Mouse (Mus musculus) stomach, embryonic 16.5 days (tissue): ENCODE measurements at regions not wholly inside any gene's neighbourhood (a gene's known extent, or its start where the extent isn't known, plus 50 kb on each side); places are given as distances from the start of the nearest gene placed in this dataset.

Experiments
- ATAC-seq: fragments of 200-750 bp; cut with Nextera tagmentation; 2 replicates; pipeline ENCODE4 v1.8.0; 2017; ENCODE audit warnings: moderate number of reproducible peaks, moderate TSS enrichment; ENCODE audit not compliant: insufficient read depth, low FRiP score
- H3K27ac ChIP-seq: fragments of 300-500 bp; sonication (generic); 2 replicates; pipeline ENCODE4 v1.5.1; 2014; ENCODE audit warnings: low read length
- H3K27me3 ChIP-seq: fragments of 300-500 bp; sonication (generic); 2 replicates; pipeline ENCODE4 v1.6.1; 2014; ENCODE audit warnings: low read length, control low read depth, mixed read lengths; ENCODE audit not compliant: control insufficient read depth, insufficient read depth
- H3K36me3 ChIP-seq: fragments of 300-500 bp; sonication (generic); 2 replicates; pipeline ENCODE4 v1.6.1; 2014; ENCODE audit warnings: low read length; ENCODE audit not compliant: control insufficient read depth, insufficient read depth
- H3K4me1 ChIP-seq: fragments of 300-500 bp; sonication (generic); 2 replicates; pipeline ENCODE4 v1.6.1; 2014; ENCODE audit warnings: low read length, control low read depth, mixed read lengths; ENCODE audit not compliant: control insufficient read depth, insufficient read depth
- H3K4me2 ChIP-seq: fragments of 300-500 bp; sonication (generic); 2 replicates; pipeline ENCODE4 v1.6.1; 2014; ENCODE audit warnings: low read depth, low read length, mixed read lengths
- H3K4me3 ChIP-seq: fragments of 300-500 bp; sonication (generic); replicated peaks from 2 replicates; pipeline ENCODE4 v1.5.1; 2014; ENCODE audit warnings: mild to moderate bottlenecking, low read length
- H3K9ac ChIP-seq: fragments of 300-500 bp; sonication (generic); 2 replicates; pipeline ENCODE4 v1.6.1; 2014; ENCODE audit warnings: low read length
- H3K9me3 ChIP-seq: fragments of 300-500 bp; sonication (generic); replicated peaks from 2 replicates; pipeline ENCODE4 v1.6.1; 2016; ENCODE audit warnings: low read length, control low read depth; ENCODE audit not compliant: control insufficient read depth
- WGBS: fragments of 180-500 bp; shearing (Covaris S2); extraction: QIAGEN DNeasy Blood & Tissue Kit; methylation state at CpG from one replicate; pipeline ENCODE4 v1.1.7; 2014; 5-methylcytosine and 5-hydroxymethylcytosine counted together

DNA sequence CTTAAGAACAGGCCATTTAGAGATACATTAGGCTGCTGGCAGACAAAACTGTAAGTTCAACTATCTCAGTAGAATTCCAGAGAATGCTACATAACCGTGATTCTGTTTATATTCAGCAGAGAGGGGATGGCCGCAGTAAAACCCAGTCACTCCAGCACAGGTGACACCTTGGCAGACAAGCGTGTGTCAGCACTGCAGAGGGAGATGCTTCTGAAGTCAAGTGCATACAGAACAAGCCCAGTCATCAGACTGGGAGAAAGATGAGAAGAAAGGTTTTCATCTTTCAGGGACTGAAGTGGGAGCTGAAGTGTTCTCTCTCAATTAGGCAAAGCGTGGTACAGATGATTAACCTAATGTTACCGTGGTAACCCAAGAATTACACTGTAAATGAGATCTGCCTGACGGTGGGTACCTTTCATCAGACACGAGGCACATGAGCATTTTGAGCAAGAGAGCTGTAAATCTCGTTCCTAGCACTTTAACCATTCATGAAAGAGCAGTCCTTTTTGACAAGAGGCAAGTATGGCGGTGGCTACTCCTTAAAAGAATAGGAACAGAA lies 130.3 kb downstream of the Barhl2 start:
- no peak for ATAC-seq
- no peak overlapping the region for H3K27ac ChIP-seq

DNA sequence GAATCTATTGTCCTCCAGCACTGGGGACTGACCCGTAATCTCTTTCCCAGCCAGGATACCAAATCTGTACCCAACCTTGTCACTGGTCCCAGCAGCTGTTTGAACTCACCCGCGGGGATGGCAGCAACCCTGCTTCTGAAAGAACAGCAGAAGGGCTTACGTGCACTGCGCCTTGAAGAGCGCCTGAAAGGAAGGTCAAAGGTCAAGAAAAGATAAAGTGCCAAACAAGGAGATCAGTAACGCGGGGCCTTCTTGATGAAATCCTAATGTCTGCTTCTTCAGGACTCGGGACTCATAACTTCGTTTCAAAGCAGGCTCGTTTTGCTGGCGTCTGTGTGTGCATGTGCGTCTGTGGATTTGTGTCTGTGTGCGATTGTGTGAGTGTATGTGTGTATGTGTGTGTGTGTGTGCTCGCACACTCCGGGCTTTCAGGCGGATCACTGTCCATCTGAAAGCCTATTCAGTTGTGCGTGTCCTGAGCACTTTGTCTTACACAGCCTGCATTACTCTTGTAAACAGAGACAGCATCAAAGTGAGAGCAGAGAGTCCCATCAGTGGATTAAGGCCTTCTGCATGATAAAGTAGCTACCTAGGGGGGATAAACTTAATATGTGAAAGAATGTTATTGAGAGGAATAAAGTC lies 135.3 kb downstream of the Barhl2 start:
- Histone ChIP-seq H3K36me3 (no peaks in the 10 kb centered on the region), H3K4me3 (no peak overlapping the region), H3K9me3 (no peaks in the 10 kb centered on the region), H3K27ac (no peak overlapping the region), H3K4me2 (no peak overlapping the region), H3K9ac (no peak overlapping the region), H3K4me1 (no peaks in the 10 kb centered on the region), H3K27me3 (no peaks in the 10 kb centered on the region)
- WGBS = 35% methylated on average over 18 of the region's 18 CpGs
- ATAC-seq = no peak

More for the DNA sequence above, 130.3 kb downstream of the Barhl2 start:
- WGBS = 57% methylated on average over 9 of the region's 9 CpGs
- Histone ChIP-seq H3K36me3 (no peaks in the 10 kb centered on the region), H3K4me2 (no peak overlapping the region), H3K9ac (no peak overlapping the region), H3K27me3 (no peaks in the 10 kb centered on the region), H3K9me3 (no peaks in the 10 kb centered on the region), H3K4me3 (no peak overlapping the region), H3K4me1 (no peaks in the 10 kb centered on the region)

DNA sequence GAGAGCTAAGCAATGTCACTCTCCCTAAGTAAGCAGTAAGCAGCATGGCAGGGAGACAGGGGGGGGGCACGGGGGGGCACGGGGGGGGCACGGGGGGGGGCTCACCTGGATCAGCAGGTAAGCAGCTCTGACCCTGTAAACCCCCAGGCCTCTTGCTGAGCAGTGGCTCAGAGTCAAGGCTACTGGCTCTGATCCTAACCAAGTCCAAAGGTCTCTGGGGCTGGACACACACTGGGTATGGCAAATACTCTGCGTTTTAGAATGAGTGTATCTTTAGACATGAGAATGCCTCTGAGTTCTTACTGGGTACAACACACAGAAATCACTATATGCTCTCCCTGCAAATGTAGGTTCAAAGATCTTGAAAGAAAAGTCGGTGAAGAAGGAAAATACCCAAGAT lies 136.5 kb downstream of the Barhl2 start:
- Histone ChIP-seq H3K4me3 (no peak overlapping the region), H3K9me3 (no peaks in the 10 kb centered on the region), H3K27me3 (no peaks in the 10 kb centered on the region), H3K27ac (no peak overlapping the region), H3K36me3 (no peaks in the 10 kb centered on the region), H3K9ac (no peak overlapping the region), H3K4me1 (no peaks in the 10 kb centered on the region), H3K4me2 (no peak overlapping the region)
- WGBS = 46% methylated on average over 5 of the region's 5 CpGs
- no peak for ATAC-seq

DNA sequence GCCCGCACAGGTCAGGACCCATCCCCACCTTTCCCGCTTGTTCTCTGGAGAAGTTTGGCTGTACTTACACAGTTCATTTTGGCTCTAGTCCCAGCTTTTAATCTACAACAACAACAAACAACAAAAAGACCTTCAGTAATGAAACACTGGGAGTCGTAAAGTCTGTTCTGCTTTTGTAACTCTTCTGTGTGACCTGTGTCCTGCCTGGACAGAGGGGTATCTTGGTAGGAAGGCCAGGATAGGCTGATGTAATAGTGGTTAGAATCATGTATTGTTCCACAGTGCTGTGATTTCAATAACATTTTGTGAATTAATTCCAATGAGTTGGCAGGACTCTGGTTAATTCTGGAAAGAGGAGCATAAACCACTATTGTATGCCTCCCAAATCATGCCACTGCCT lies 136.9 kb downstream of the Barhl2 start:
- 65% methylated on average over 3 of the region's 3 CpGs for WGBS
- ATAC-seq = no peak
- Histone ChIP-seq H3K36me3 (no peaks in the 10 kb centered on the region), H3K4me1 (no peaks in the 10 kb centered on the region), H3K27me3 (no peaks in the 10 kb centered on the region), H3K9ac (no peak overlapping the region), H3K4me3 (no peak overlapping the region), H3K27ac (no peak overlapping the region), H3K4me2 (no peak overlapping the region), H3K9me3 (no peaks in the 10 kb centered on the region)

DNA sequence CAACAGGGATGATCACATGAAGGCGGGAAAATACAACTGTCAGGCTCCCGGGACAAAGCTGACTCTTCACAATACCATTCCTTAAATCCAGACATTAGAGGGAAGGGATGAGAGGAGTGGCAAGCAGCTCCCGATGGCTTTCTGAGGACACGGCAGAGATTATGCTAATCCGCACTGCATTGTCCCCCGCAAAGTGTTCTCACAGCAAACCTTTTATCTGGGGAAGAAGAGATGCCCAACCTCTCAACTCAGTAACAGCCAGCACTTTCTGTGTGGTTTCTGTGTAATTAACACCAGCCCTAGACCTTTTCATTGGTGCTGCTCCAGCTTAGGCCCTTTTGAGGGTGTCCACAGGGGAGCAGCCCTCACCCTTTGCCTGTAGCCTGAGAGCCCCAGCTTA lies 137.9 kb downstream of the Barhl2 start:
- ATAC-seq = no peak
- Histone ChIP-seq H3K4me2 (no peak overlapping the region), H3K4me1 (no peaks in the 10 kb centered on the region), H3K27me3 (no peaks in the 10 kb centered on the region), H3K9me3 (no peaks in the 10 kb centered on the region), H3K4me3 (no peak overlapping the region), H3K9ac (no peak overlapping the region), H3K27ac (no peak overlapping the region), H3K36me3 (no peaks in the 10 kb centered on the region)
- WGBS = 49% methylated on average over 6 of the region's 6 CpGs

DNA sequence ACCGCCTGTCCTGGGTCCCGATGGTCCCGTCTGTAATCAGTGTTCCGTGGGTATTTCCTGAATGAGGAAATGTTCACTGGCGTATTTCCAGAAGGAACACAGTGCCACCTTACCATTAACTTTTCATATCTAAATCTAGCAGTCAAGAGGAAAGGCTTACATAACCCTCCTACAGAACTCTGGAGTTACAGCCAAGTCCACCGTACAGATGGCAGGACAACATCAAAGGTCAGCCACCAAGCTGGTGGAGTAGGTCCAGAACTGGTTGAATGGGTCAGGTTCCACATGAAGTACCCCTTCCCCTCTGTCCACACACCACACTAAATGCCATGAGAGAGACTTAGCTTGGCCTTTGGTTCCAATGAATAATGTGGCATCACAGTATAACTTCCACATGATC lies 139.7 kb downstream of the Barhl2 start:
- 84% methylated on average over 6 of the region's 6 CpGs for WGBS
- no peak overlapping the region for H3K4me2 ChIP-seq

DNA sequence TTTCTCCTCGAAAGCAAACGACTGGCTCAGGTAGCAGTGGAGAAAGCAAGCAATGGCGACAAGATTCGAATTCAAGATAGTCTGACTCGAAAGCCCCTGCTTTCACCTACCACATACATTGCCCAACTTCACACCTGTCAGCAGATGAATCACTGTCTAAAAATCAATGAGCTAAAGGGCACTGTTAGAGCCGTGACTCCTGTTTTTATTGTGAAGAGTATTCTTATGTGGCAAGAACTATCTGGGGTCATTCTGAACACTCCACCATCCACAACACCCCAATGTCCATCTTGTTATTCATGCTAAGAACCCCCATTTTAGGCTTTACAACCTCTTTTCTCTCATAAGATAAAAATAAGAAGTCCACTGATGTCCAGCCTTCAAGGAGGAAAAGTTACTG lies 144.1 kb downstream of the Barhl2 start:
- Histone ChIP-seq H3K27me3 (no peaks in the 10 kb centered on the region), H3K4me2 (no peak overlapping the region), H3K36me3 (no peaks in the 10 kb centered on the region), H3K27ac (no peak overlapping the region), H3K4me3 (no peak overlapping the region), H3K9ac (no peak overlapping the region), H3K9me3 (no peaks in the 10 kb centered on the region), H3K4me1 (no peaks in the 10 kb centered on the region)
- no peak for ATAC-seq
- 86% methylated on average over 6 of the region's 6 CpGs for WGBS

More for the DNA sequence above, 139.7 kb downstream of the Barhl2 start:
- Histone ChIP-seq H3K27ac (no peak overlapping the region), H3K9ac (no peak overlapping the region), H3K9me3 (no peaks in the 10 kb centered on the region), H3K36me3 (no peaks in the 10 kb centered on the region), H3K4me1 (no peaks in the 10 kb centered on the region), H3K27me3 (no peaks in the 10 kb centered on the region), H3K4me3 (no peak overlapping the region)
- ATAC-seq = no peak

DNA sequence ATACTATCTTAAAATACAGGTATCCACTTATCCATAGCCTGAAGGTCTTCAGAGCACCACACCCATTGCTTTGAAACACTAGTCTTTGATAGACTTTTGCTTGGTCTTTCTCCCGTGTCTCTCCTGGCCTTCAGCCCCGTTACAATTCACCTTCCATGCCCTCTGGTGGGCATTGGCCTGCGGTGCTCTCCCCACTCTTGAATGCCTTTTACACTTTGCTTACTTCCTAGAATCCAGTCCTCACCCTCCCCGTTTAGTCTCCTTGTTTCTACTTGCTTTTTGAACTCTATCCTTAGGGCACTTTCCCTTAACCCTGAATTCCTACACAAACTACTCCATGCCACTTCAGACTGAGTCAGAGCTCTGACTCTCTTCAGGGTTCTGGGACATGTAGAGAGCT lies 156.6 kb downstream of the Barhl2 start:
- H3K9me3 ChIP-seq = no peaks in the 10 kb centered on the region
- 53% methylated on average over 4 of the region's 4 CpGs for WGBS
- no peak overlapping the region for H3K4me2 ChIP-seq
- no peak overlapping the region for H3K27ac ChIP-seq
- ATAC-seq = no peak
- H3K4me3 ChIP-seq = no peak overlapping the region
- H3K36me3 ChIP-seq = no peaks in the 10 kb centered on the region
- no peaks in the 10 kb centered on the region for H3K27me3 ChIP-seq
- H3K4me1 ChIP-seq = no peaks in the 10 kb centered on the region
- no peak overlapping the region for H3K9ac ChIP-seq

DNA sequence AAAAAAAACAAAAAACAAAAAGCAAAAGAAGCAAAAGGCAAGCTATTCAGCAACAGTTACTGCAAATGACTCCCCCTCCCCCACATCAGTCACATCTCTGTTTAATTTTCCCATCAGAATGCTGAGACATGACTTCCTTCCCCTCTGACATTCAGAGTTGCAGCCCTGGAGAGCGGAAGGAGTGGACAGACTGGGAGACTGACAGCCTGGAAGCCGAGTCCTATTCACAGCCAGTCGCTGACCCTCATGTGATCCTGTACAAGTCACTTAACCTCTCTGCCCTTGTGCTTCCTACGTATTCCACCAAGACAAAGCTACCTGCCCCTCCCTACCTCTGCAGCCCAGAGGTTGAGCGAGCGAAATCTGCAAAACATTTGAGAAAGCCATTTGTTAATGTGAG lies 161.2 kb downstream of the Barhl2 start:
- H3K4me2 ChIP-seq = no peak overlapping the region
- H3K4me3 ChIP-seq = no peak overlapping the region
- H3K27me3 ChIP-seq = no peaks in the 10 kb centered on the region
- H3K36me3 ChIP-seq = no peaks in the 10 kb centered on the region
- no peaks in the 10 kb centered on the region for H3K9me3 ChIP-seq
- H3K4me1 ChIP-seq = no peaks in the 10 kb centered on the region
- WGBS = 27% methylated on average over 6 of the region's 6 CpGs
- no peak overlapping the region for H3K9ac ChIP-seq
- no peak for ATAC-seq
- H3K27ac ChIP-seq = no peak overlapping the region
